Mouse (Mus musculus) spleen, adult 2 months (tissue): ENCODE measurements around the gene Tnrc18. TPM values are rescaled to one million over a fixed set of nuclear protein-coding genes. Genes with fewer than 3 reads are reported as not detected.

Source experiments
- DNase-seq, 2 experiments: peaks; one replicate each; pipeline versions ENCODE4 v3.0.0 to v3.0.0-alpha.2; 2012 to 2021; ENCODE audit warnings: low spot score in 2 of 2, low read depth in 1 of 2
- H3K27ac ChIP-seq: fragments of 200-500 bp; 2 replicates; pipeline ENCODE4 v1.5.1; 2012; ENCODE audit warnings: low read length, inconsistent platforms; ENCODE audit not compliant: insufficient read depth
- H3K27me3 ChIP-seq: fragments of 200-500 bp; 2 replicates; pipeline ENCODE4 v1.6.1; 2012; ENCODE audit warnings: mild to moderate bottlenecking, moderate library complexity, low read length, inconsistent platforms; ENCODE audit not compliant: control insufficient read depth, insufficient read depth
- H3K36me3 ChIP-seq: fragments of 200-500 bp; 2 replicates; pipeline ENCODE4 v1.6.1; 2012; ENCODE audit warnings: mild to moderate bottlenecking, low read length, inconsistent platforms; ENCODE audit not compliant: control insufficient read depth, insufficient read depth
- H3K4me1 ChIP-seq: fragments of 200-500 bp; 2 replicates; pipeline ENCODE4 v1.6.1; 2011; ENCODE audit warnings: inconsistent platforms; ENCODE audit not compliant: control insufficient read depth, insufficient read depth, insufficient read length
- H3K4me3 ChIP-seq: fragments of 200-500 bp; 2 replicates; pipeline ENCODE4 v1.5.1; 2011; ENCODE audit warnings: mild to moderate bottlenecking, inconsistent platforms; ENCODE audit not compliant: insufficient read depth, insufficient read length; ENCODE audit errors: extremely low read depth
- CTCF ChIP-seq: fragments of 200-500 bp; IDR thresholded peaks from 2 replicates; pipeline ENCODE4 v1.5.1; 2011; ENCODE audit warnings: mild to moderate bottlenecking, inconsistent platforms; ENCODE audit not compliant: insufficient read depth, insufficient read length, insufficient replicate concordance; ENCODE audit errors: extremely low read depth
- POLR2A ChIP-seq: fragments of 200-500 bp; IDR thresholded peaks from 2 replicates; pipeline ENCODE4 v1.6.1; 2011; ENCODE audit warnings: low read depth, low read length, inconsistent platforms
- WGBS: fragments of 180-500 bp; shearing (Covaris S2); methylation state at CpG from one replicate; pipeline ENCODE4 v1.1.7; 2018; 5-methylcytosine and 5-hydroxymethylcytosine counted together
- polyA plus RNA-seq: library from polyadenylated mRNA; depleted of rRNA; stranded (reverse); fragments of >200 nt; gene quantifications from 2 replicates; pipeline ENCODE4 v1.2.3, GENCODE M21; 2012

The Tnrc18 gene
- polyA plus RNA-seq, 1 experiment: 37.3 TPM

DNA sequence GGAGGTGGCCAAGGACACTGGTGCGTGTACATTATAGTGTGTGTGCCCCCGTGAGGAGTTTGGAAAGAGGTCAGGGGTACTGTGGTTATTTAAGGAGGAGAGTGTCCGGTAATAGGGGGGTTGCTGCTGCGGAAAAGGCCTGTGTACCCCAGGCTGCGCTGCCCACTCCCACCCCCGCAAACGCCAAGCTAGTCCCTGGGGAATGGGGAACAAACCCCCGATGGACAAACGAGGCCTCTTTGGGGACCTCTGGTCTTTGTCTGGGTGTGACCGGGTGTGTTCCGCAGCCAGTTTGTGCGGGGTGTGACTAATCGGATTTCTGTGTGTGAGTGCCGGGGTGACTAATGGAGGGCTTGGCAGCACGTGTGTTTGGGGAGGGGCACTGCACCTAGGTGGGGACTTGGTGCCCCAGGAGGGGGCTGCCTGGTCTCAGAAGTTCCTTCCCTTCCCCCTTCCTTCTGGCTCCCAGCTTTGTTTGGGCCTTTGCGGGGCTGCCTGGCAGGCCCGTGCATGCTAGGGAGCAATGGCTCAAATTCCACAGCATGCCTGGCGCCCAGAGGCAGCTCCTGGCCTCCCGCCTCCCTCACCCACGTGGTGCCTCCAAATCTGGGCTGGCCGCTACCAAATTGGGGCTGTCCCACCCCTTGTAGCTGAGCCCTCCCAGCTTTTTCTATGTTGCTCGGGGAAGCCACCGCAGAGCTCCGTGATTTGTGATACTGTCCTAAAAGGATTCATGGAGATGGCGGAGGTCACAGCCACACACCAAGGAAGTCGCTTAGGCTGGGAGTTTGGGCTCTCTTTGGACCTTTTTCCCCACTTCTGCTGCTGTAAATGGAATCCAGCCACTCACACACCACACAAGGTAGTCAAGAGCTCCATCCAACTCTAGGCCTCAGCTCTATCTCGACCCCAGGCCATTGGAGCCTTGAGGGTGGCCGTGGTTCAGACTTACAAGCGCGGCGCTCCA is 5.9 kb upstream of the Tnrc18 start:
- Histone ChIP-seq H3K4me3 (peak overlapping the region; percentile 20; the same call in 1 of the 2 replicates), H3K27ac (peak overlapping the region; percentile 47; the same call in 1 of the 2 replicates), H3K36me3 (no peaks in the 10 kb centered on the region), H3K27me3 (peaks cover 10% of the 10 kb centered on the region), H3K4me1 (peaks cover 5% of the 10 kb centered on the region)
- TF ChIP-seq POLR2A: no peak
- TF ChIP-seq CTCF: no peak
- peak in 1 of 2 experiments; percentile 15 for DNase-seq
- 33% methylated on average over 31 of the region's 31 CpGs for WGBS

DNA sequence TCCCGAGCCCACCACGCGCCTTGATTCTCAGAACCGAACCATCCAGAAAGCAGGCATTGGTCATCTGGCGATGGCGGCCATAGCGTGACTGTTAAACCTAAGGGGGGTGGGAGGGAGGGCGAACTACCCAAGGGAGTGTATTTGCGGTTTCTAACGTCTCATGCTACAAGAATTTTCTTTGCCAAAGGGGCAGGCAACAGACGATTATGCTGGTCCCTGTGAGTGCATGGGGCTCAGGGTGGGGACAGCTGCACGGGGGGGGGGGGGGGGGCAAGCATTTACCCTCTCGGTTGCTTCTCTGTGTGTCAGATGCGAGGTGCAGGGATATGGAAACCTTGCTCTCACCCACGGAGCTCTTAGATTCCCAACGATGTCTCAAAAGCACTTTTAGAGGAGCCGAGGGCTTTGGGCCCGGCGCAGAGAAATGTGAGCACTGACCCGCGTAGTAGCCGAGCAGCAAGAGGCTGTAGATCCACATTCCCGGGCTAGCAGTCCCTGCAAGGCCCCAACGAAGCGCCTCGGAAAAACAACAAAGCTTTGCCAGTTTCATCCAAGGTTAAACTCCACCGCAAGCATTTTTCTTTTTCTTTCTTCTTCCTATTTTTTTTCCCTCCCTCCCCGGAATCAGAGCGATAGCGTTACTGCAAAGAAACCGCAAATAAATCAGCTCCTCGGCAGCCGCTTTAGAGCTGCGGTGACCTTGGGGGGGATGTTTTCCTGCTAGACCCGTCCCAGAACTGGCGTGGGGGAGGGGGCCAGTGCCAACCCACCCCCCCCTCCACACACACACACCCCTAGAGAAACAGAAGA is 5.0 kb upstream of the Tnrc18 start:
- Histone ChIP-seq H3K4me1 (peaks cover 5% of the 10 kb centered on the region), H3K27me3 (peaks cover 17% of the 10 kb centered on the region), H3K36me3 (no peaks in the 10 kb centered on the region), H3K4me3 (peak overlapping the region; percentile 67; the same call in 1 of the 2 replicates), H3K27ac (peak overlapping the region; percentile 92)
- no peak for TF ChIP-seq POLR2A
- 1% methylated on average over 36 of the region's 36 CpGs for WGBS
- DNase-seq: no peak

DNA sequence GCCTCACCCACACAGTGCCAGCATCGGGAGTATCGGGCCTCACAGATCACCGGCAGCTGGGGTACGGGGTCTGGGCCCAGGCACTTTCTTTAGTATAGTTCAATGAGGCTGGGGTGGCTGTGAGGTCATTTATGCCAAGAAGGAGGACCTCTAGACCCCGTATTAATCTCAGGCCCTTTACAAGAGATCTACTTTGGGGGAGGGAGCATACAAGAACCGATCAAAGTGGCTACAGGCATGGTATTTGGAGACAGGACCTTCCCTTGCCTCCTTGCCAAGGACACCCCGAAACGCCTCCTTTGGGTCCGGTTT is 4.5 kb upstream of the Tnrc18 start:
- Histone ChIP-seq H3K27ac (peak overlapping the region; percentile 92), H3K27me3 (peaks cover 22% of the 10 kb centered on the region), H3K36me3 (no peaks in the 10 kb centered on the region), H3K4me1 (peaks cover 5% of the 10 kb centered on the region), H3K4me3 (peak overlapping the region; percentile 67)
- TF ChIP-seq CTCF: no peak
- TF ChIP-seq POLR2A: no peak
- 2% methylated on average over 9 of the region's 9 CpGs for WGBS
- no peak for DNase-seq

DNA sequence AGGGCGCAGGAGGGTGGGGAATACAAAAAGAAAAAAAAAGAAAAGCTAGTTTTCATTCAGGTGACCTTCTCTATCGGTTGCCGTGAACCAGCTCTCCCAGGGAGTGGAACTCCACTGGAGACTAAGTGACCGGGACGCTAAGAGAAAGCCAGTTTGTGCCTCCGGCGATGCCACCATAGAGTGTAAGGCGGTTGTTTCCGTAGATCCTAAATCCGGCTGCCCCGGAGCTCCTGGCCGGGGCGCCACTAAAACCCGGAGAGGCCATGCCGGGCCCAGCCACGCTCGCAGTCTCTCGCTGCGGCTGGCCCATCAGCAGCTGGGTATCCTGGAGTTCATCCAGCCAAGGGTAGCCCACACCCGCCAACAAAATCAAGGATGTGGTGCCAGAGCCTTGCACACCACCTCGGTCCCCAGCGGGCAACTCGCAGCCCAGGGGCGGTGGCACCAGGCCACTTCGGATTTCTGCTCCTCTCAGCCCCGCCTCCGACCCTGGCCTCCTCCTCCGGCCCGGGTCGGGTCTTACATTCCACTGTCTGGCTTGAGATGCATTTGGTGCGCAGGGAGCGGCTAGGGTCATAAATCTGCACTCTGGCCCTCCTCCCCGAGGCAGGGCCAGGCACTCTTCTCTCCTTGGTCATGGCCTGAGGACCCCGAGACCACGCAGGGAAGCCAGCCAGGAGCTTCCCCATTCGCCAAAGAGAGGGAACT is 4.0 kb upstream of the Tnrc18 start:
- H3K4me1 ChIP-seq: peaks cover 5% of the 10 kb centered on the region
- peaks cover 23% of the 10 kb centered on the region for H3K27me3 ChIP-seq
- under 1% methylated on average over 36 of the region's 36 CpGs for WGBS
- H3K36me3 ChIP-seq: no peaks in the 10 kb centered on the region
- peak in 1 of 2 experiments; percentile 28 for DNase-seq
- TF ChIP-seq POLR2A: peak; percentile 44
- no peak for TF ChIP-seq CTCF
- peak overlapping the region; percentile 92 for H3K27ac ChIP-seq
- H3K4me3 ChIP-seq: peak overlapping the region; percentile 67

DNA sequence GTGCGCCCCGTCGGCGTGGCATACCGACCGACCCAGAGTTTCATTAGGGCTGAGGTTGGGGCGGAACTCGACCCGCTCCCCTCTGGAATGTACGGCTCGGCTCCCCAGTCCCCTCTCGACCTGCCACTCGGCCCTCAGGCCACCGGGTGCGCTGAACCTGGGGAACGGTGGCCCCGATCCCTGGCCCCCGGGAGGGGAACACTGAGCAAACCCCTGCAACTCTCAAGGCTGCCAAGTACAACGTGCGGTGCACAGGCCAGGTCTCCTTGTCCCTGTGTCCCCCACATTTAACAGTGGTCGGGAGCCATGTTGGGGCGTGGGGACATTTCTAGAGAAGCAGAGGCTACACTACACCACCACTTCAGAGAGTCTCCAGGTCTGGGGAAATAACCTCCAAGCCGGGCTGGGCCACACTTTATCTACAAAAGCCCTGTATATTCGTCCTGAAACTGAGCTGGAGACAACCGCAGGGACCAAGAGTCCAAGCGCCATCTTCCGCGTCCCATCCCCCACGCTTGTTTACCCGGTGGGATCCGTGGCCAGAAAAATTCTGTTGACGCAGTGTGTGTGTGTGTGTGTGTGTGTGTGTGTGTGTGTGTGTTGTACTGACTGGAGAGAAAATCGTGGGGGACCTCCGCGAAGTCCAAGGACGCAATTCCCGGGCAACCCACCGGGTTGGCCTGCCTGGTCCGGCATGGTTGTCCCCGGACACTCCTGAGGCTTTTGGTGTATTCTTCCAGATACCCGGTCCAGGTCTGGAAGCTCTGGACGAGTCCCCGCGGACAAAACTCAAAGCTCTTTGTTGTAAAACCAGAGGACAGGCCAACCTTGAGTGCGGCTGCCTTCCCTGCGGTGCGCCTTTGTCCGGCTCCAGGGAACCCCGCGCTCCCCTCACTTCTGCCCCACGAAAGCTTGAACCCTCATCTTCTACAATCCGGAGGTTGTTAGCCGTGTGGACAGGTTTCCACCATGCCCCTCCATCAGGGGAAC is 3.1 kb upstream of the Tnrc18 start:
- WGBS: under 1% methylated on average over 53 of the region's 53 CpGs
- H3K36me3 ChIP-seq: no peaks in the 10 kb centered on the region

More for the DNA sequence above, 3.1 kb upstream of the Tnrc18 start:
- peaks cover 5% of the 10 kb centered on the region for H3K4me1 ChIP-seq
- H3K4me3 ChIP-seq: peak overlapping the region; percentile 67
- H3K27ac ChIP-seq: peak overlapping the region; percentile 92
- no peak for TF ChIP-seq CTCF
- TF ChIP-seq POLR2A: no peak; the same call in 1 of the 2 replicates
- peaks cover 23% of the 10 kb centered on the region for H3K27me3 ChIP-seq
- peak in 1 of 2 experiments; percentile 14 for DNase-seq
